Mouse (Mus musculus): ENCODE data around the gene Doc2b.

DNA sequence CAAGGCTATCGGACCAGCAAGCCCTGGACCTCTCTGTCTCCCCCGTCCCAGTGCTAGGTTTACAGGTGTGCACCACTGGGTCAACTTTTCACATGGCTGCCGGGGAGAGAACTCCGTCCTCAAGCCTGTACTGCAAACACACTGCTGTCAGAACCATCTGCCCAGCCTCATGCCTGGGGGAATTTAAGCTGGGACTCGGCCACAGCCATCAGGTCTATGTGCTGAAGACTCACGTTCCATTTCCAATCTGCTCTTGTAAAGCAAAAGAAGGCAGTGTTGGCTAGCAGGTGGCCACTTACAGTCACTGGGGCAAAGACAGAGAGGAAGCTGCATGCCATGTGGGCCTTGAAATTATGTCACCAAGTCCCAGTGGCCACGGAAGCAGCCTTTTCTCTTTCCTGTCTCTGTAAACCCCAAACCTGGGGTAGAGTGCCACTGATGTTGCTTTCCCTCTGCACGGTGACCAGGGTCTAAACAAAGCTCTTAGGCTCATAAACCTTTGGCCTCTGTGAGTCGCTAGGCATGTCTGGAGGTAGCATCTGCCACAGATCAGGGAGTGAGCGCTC, 43.1 kb upstream of the Doc2b start:
- TF ChIP-seq GATA1 (IDR thresholded peaks at IDR 0.05; ENCODE audit: low read length) (no peak), TAL1 (IDR thresholded peaks at IDR 0.05; ENCODE audit: low read length) (no peak)
